Mouse (Mus musculus) cerebellum, adult 11 months (tissue): ENCODE results near the gene Gm9833.

ENCODE experiments used
- DNase-seq: peaks from one replicate; pipeline ENCODE4 v3.0.0; 2022

Gene Gm9833

GRCm38 (mm10) chr3:10123615-10124014 is 35.7 kb downstream of the Gm9833 start:
- no peak for DNase-seq

GRCm38 (mm10) chr3:10124071-10124470 is 36.2 kb downstream of the Gm9833 start:
- DNase-seq, result no peak

- no peak for DNase-seq
Observed at GRCm38 (mm10) chr3:10125301-10125700, 37.4 kb downstream of the Gm9833 start.

GRCm38 (mm10) chr3:10126036-10126435 is 38.1 kb downstream of the Gm9833 start:
- DNase-seq, result no peak

GRCm38 (mm10) chr3:10126502-10126901 is 38.6 kb downstream of the Gm9833 start:
- DNase-seq, result no peak

GRCm38 (mm10) chr3:10126952-10127351 is 39.0 kb downstream of the Gm9833 start:
- no peak for DNase-seq

- no peak for DNase-seq
Observed at GRCm38 (mm10) chr3:10127505-10127904, 39.6 kb downstream of the Gm9833 start.
